Mouse (Mus musculus) c-Kit-positive CD71-positive TER-119-negative erythroid progenitor cells, embryonic 14.5 days (primary cell): ENCODE measurements around the gene Napsa.
A peak's percentile ranks its signal among the peaks of the same experiment; 100 is the strongest.

Experiments used
- DNase-seq: peaks from one replicate; pipeline ENCODE4 v3.0.0-alpha.2; 2013; ENCODE audit warnings: low read depth

Napsa gene

DNA sequence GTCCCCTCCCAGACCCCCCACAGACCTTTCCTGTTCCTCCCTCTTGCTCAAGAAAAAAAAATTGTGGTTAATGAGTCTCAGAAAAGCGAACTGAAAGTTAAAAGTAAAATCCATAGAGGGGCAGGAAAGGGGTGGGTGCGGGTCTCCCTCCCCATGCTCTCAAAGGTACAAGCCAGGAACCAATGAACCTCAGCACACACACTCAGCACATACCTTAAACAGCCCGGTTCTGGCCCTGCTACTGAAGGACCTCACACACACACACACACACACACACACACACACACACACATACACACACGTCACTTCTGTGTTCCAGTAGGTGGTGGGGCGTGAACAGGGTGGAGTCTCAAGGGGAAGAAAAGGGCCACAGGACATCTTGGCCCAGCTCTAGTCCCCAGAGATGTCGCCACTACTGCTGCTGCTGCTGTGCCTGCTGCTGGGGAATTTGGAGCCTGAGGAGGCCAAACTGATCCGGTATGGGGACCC lies at the start of gene Napsa:
Napsa (plus strand) TSS at position 168 of the 489 bp plus-strand sequence.
- DNase-seq = no peak

GRCm38 (mm10) chr7:44523056-44523455 lies 49.1 kb upstream of the Napsa start:
- no peak for DNase-seq

DNA sequence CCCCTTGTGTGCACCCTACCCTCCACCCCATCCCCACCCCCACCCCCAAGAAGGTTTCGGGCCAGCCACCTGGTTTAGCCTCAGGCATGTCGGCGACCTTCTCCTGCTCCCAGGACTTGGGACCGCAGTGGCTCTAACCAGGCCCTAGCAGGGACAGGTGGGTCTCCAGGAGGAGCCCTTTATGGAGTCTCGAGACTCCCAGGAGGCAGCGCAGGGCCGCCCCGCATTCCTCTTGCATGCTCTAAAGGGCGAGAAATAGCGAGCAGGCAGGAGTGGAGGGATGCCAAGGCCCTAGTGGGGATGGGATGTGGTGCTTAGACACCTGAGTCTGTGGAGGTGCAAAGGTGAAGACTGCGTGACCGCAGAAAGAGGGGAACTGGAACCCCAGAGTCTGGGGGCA lies 47.7 kb upstream of the Napsa start, which contains the start of gene Mybpc2:
Mybpc2 (minus strand) TSS at position 155 of the 400 bp plus-strand sequence.
- no peak for DNase-seq

DNA sequence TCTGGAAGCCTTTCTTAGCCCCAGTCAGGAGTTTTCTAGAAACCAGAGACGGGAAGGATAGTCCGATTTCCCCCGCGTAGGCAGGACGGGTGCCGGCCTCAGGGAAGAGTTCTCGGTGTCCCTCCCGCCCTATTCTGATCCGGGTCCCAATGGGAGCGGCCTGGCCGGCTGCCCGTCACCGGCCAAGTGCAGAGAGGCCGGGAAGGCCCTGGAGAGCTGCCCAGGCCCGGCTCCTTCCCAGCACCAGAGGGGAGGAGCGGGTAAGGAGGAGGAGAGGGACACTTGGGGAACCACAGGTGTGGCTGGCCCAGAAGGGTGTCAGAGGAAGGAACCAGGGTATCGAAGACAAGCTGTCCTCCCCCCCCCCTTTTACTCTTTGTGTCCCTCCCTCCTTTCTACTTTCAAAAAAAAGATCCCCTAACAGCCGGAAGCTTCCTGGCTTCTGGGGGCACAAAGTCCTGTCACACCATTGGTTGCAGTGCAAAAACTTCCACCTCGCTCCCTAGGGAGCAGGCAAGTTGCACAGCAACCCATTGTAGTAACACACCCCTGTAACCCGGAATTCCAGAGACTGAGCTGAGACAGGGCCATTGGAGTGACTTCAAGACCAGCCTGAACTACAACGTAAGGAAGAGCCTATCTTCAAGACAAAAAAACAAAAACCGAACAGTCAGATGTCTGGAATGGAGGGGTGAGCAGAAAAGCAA lies 46.9 kb upstream of the Napsa start:
- no peak for DNase-seq

DNA sequence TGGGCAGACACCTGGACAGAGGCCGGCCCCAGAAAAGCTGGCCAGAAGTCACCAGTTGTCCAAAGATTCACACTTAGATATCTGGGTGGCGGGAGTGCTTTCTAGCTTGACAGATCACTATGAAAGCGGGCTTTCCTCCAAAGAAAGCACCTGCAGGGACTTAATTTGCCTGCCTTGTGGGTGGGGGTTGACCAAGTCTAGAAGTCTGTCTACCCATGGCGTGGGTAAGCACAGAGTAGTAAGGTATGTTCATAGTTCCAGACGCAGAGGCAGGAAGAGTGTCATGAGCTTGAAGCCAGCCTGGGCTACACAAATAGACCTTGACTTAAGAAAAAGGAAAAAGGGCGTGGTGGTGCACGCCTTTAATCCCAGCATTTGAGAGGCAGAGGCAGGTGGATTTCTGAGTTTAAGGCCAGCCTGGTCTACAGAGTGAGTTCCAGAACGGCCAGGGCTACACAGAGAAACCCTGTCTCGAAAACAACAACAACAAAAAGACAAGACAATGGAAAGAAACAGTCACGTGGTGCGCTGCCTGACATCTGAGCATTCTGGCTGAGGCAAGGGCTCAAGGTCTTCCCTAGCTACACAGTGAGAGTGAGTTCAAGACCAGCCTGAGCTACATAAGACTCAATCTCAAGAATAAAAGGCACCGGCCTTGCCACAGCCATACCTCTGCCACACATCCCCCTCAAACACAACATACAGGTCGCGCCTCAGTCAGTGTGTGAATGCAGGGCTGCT lies 45.6 kb upstream of the Napsa start:
- no peak for DNase-seq

GRCm38 (mm10) chr7:44527483-44528398 lies 44.4 kb upstream of the Napsa start:
- DNase-seq = peak; percentile 73

GRCm38 (mm10) chr7:44529518-44529917 lies 42.7 kb upstream of the Napsa start:
- DNase-seq = no peak

DNA sequence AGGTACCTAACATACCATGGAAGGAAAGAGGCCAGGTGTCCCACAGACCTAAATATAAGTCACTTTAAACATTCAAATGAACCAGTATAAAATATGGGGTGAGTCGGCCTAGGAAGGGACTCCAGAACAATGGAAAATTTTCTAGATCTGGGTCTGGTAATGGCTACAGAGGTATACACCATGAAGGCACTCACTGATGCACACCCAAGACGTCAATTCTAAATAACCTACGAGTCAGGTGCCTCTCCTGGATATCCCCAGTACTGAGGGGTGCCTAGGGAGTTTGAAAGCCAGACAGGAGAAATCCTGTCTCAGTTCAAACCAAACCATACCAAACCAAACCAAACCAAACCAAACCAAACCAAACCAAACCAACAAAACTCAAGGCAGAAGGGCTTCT lies 41.7 kb upstream of the Napsa start:
- no peak for DNase-seq

DNA sequence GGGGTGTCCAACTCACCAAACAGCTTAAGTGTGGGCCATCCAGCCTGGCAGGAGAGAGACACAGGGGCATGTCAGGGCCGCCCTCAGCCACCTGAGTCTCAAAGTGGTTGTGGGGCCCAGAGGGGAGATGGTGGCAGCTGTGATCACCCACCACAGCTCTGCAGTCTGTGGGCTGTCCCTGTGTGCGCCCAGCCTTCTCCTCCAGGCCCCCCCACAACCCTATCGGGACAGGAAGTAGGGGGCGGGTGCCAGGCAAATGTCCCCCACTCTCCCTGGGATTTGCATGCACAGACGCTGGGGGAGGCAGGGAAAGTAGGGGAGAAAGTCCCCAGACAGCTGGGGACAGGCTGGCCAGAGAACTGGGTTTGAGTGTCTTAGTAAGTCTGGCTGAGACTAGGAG lies 41.0 kb upstream of the Napsa start:
- DNase-seq = no peak

DNA sequence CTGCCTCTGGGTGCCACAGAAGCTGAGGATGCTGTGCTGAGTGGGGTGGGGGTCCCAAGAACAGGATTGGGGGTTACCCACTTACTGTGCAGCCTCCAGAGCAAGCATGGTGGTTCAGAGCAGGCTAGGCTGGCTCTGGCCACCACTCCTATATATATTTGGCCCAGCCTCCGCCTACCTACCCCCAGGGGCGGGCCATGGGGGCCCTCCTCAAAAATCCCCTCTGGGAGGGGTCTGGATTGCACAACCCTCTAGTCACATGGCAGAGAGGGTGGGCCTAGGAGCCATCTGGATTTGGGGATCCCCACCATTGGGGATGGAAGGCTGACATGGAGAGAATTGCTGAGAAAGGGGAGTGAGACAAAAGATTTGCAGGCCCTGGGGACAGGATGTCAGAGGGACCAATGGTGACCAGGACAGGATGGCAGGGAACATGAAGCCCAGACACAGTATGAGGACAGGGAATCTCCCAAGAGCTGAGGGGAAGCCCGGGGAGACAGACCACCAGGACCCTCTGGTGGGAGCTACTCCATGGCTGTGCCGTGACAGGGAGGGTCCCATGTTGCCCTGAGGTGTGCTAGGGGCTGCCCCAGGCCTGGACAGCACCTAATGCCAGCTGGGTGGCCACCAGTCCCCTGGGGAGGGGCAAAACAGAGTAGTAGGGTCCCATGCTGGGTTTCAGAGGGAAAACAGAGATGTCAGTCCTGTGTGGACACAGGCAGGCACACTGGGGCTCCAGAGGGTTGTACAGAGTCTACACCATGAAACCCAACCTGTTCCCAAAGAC lies 40.0 kb upstream of the Napsa start, which contains the start of gene Spib:
Spib (minus strand) TSS at position 126 of the 787 bp plus-strand sequence.
- DNase-seq = no peak

DNA sequence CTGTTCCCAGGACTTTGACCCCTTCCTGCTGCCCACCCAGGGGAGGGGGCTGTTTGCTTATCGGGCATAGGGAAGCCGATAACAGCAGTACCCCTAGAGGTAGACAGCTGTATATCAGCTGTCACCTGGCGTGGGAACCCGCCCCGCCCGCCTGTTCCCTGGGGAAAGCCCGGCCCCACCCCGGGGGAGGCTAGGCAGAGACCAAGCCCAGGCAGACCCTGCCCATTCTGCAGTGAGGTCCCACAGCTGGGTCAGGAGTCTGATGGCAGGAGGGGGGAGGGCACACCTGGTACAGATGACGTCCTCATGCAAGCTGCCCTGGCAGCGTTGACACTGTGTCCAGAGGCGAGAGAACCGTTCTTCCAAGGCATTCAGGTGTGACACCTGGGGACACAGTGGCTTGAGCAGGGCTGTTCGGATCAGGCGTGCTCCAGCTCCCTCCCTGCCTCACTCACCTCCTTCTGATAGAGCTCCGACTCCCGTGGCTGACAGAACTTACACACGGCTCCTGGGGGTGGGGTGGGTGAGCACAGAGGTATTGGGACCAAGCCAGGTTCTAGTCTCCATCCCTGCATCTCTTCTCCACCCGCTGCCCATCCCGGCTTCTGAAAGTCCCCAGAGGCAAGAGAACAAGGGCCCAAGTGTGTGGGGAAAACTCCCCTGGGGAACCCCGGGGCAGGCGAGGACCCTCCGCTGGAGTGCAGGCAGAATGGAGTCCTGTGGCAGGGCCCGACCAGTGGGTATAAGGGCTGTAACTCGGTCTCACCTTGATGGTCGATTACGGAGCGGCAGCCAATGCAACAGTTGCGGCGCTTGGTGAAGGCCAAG lies 39.0 kb upstream of the Napsa start:
- no peak for DNase-seq

GRCm38 (mm10) chr7:44533746-44534045 lies 38.5 kb upstream of the Napsa start:
- no peak for DNase-seq

DNA sequence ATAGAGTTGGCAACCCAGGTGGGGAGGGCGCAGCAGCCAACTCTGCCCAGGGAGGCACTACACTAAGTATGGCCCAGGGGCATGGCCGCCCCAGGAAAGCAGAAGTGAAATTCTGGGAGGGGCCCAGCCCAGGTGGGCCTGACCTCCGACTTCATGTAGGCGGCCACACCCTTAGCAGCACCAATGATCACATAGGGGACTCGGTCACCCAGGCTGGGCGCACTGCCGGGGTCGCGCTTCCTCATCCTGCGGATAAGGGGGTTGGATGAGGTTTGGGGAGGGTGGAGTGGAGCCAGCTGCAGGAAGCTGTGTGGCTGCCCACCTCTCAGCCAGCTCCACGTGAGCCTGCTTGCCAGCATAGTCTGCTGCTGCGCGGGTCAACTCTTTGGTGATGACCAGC lies 37.9 kb upstream of the Napsa start:
- DNase-seq = no peak

DNA sequence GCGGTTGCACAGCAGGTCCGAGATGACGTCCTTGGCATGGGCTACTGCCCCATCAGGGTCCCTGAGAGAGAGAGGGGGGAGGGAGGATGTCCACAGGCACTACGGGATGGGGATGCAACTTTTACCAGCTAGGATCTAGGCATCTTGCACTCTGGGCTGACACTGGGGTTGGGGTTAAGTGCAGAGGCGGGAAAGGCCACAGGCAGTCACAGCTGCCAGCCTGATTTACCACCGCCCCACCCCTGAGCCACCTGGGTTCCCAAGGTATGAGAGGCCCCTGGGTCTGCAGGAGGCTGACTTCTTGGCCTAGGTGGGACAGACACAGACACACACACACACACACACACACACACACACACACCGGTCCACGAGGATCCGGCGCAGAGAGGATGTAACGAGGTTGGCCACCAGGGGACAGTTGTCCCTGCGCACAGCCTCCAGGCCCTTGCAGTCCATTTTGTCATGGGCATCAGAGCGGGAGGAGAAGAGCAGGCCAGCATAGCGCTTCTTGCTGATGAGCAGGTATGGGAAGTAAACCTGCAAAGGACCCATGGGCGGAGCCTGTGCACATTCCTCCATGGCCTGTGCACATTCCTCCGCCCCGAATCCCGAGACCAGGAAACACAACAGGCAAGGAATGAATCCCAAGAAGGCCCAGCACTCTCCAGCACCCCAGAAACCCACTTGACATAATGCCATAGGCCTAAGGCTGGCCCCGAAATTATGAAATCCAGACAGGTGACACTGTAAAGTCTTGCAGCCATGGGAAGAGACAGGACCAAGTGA lies 37.3 kb upstream of the Napsa start:
- no peak for DNase-seq

DNA sequence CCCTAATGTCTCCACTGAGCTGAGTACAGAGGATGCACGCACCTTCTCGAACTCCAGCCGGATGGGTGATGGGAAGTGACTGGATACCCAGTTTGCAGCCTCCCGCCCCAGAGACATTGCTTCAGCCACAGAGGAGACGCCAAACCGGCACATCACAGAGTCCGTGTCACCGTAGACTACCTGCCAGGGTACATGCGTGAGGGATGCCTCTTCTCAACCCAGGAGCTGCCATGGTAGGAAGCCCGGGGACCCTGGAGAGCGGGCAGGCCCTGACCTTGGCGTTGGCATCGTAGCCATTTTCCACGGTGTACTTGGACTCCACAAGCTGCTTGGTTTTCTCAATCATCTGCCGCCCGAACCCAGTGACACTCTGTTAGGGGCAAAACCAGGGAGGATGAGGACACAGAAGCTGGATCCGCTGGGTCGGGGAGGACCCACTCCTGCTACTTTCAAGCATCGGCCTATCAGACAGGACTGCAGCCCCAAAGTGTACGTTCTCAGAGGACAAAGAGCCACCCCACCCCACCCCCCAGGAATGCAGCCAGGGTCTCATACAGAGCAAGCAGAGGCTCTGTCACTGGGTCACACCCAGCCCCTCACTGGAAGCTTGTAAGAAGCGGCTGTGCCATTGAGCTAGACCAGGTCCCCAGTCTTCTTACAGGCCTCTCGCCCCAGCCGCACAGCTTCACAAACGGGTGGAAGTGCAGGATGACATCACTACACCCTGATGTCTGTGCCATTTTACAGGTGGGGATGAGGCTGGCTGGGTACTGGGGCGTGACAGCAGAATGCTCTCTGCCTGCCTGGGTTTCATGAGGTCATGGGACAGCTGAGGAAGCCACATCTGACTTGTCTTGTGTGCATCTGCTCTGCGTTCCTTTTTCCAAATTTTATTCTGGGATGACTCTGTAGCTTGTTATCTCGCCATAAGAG lies 36.3 kb upstream of the Napsa start:
- DNase-seq = no peak

- DNase-seq = no peak
Measured at GRCm38 (mm10) chr7:44536590-44536968, 35.6 kb upstream of the Napsa start.

GRCm38 (mm10) chr7:44537009-44537408 lies 35.2 kb upstream of the Napsa start:
- DNase-seq = no peak

- DNase-seq = no peak
Measured at GRCm38 (mm10) chr7:44537496-44537895, 34.7 kb upstream of the Napsa start.
